16 mouse cellular contexts compared by ENCODE assay signal in the genomic region with DNA sequence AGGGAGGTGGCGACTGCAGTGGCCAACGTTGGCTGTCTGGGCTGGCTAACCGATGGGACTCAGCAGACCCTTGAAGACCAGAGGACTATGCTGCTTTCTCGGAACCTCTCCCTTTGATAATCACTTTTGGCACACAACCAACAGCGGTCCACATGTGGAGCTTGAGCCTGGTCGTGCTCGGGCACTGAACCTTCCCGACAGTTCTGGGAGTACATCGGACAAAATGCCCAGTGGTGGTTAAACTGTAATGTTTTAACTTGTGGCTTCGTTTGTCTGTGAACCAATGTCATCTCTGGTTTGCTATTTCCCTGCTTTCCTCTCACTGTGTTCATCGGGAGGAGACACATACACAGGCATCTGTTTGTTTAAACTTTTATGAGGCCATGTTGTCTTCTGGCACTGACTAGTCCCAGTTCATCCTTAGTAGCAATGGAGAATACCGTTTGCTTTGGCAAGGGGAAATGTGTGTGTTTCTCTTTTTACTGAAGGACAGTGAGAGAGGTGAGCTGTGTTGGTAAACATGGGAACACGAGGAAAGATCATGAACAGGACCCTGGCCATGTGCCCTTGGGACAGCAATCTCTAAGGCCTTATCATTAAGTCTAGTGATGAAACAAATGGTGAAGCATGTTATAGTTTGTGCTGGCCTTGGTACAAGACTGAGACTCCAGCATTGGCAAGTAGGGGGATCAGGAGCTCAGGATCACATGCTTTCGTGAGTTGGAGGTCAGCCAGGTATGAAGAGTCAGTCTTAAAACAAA.
DNase-seq lines count a peak whose midpoint lies in the region; ATAC-seq and TF ChIP-seq lines count a peak whose summit lies in the region.
"Had no signal": no experiment of that assay in that cellular context is flagged by ENCODE, and none has a peak within 500 bp of the region (broad histone marks: within the 10 kb centered on the region; RNA-seq: fewer than 3 reads in every experiment).

No protein-coding gene starts in this region.

- TF ChIP-seq EP300 in heart, postnatal 0 days (IDR thresholded peaks at IDR 0.05; ENCODE audit: low read depth): 0 out of 2 replicates have a peak, but pooled peaks have one; percentile 29

- peak; percentile 87 for ATAC-seq in heart, postnatal 0 days (ENCODE audit: insufficient read depth, low read depth)
- ATAC-seq: CD4-positive, CD25-positive, alpha-beta regulatory T cell, adult 4 months had no signal

- H3K4me2 ChIP-seq in heart, postnatal 0 days (ENCODE audit: low read depth, low read length): no peak overlapping the region
- H3K4me2 ChIP-seq: embryonic facial prominence, embryonic 15.5 days; limb, embryonic 12.5 days had no signal

- DNase-seq in heart, adult 11 months: peak; percentile 88
- no peak for DNase-seq in heart, embryonic 10.5 days (ENCODE audit: low spot score)
- DNase-seq in NIH3T3 (ENCODE audit: low read depth): peak; percentile 55
- peak; percentile 65 for DNase-seq in heart, postnatal 0 days (ENCODE audit: low spot score)
- peak; percentile 80 to 91 for DNase-seq in kidney, postnatal 25 days
- no peak for DNase-seq in layer of hippocampus, adult 2 months (ENCODE audit: low spot score in 2 of 2)
- DNase-seq in left cerebral cortex, postnatal 10 days (ENCODE audit: extremely low spot score in 1 of 2, low spot score in 2 of 2): no peak
- no peak for DNase-seq in cerebellum, adult 2 months
- DNase-seq: cerebellum, adult 9-10 months; retina, postnatal 1 day; thymus, adult 2 months had no signal

- intact Hi-C loops in left cerebral cortex, postnatal 10 days (cut with DNase I): no loop called here

- TF ChIP-seq CTCF in heart, postnatal 0 days (IDR thresholded peaks at IDR 0.05; ENCODE audit: low read depth): no peak
- no peak for TF ChIP-seq CTCF in layer of hippocampus, adult 2 months (conservative IDR thresholded peaks at IDR 0.05)
- TF ChIP-seq CTCF in cerebellum, adult 2 months (IDR thresholded peaks at IDR 0.05; ENCODE audit: borderline replicate concordance, insufficient read depth, low read depth, low read length): no peak

- H3K4me3 ChIP-seq in heart, embryonic 10.5 days: no peak overlapping the region
- no peak overlapping the region for H3K4me3 ChIP-seq in heart, postnatal 0 days (ENCODE audit: low read depth, low read length)
- no peak overlapping the region for H3K4me3 ChIP-seq in layer of hippocampus, adult 2 months
- no peak overlapping the region for H3K4me3 ChIP-seq in cerebellum, adult 2 months (replicated peaks; ENCODE audit: insufficient read depth, low read depth, low read length)
- H3K4me3 ChIP-seq: embryonic facial prominence, embryonic 15.5 days; limb, embryonic 12.5 days; megakaryocyte, embryonic 14.5 days; myocyte had no signal

- no peaks in the 10 kb centered on the region for H3K36me3 ChIP-seq in heart, embryonic 10.5 days
- no peaks in the 10 kb centered on the region for H3K36me3 ChIP-seq in heart, postnatal 0 days (replicated peaks; ENCODE audit: control insufficient read depth, insufficient read depth, low read length)
- H3K36me3 ChIP-seq: embryonic facial prominence, embryonic 15.5 days; limb, embryonic 12.5 days had no signal

- no peaks in the 10 kb centered on the region for H3K4me1 ChIP-seq in heart, embryonic 10.5 days
- no peaks in the 10 kb centered on the region for H3K4me1 ChIP-seq in heart, postnatal 0 days (ENCODE audit: control insufficient read depth, insufficient read depth)
- H3K4me1 ChIP-seq in cerebellum, adult 2 months (ENCODE audit: control insufficient read depth, insufficient read depth, low read length): no peaks in the 10 kb centered on the region
- H3K4me1 ChIP-seq: embryonic facial prominence, embryonic 15.5 days; limb, embryonic 12.5 days; megakaryocyte, embryonic 14.5 days had no signal

- no peak overlapping the region for H3K27ac ChIP-seq in heart, embryonic 10.5 days
- H3K27ac ChIP-seq in heart, postnatal 0 days (ENCODE audit: low read depth): peak overlapping the region; percentile 68
- H3K27ac ChIP-seq in layer of hippocampus, adult 2 months: no peak overlapping the region
- no peak overlapping the region for H3K27ac ChIP-seq in cerebellum, adult 2 months (ENCODE audit: insufficient read depth, low read length)
- H3K27ac ChIP-seq: embryonic facial prominence, embryonic 15.5 days; limb, embryonic 12.5 days had no signal

- TF ChIP-seq POLR2A in cerebellum, adult 2 months (IDR thresholded peaks at IDR 0.05; ENCODE audit: borderline replicate concordance, insufficient read depth, low read length): no peak

- H3K9me3 ChIP-seq in heart, embryonic 10.5 days: no peaks in the 10 kb centered on the region
- no peaks in the 10 kb centered on the region for H3K9me3 ChIP-seq in heart, postnatal 0 days (replicated peaks; ENCODE audit: control insufficient read depth, low read length)
- H3K9me3 ChIP-seq: embryonic facial prominence, embryonic 15.5 days; limb, embryonic 12.5 days had no signal

- 80% methylated on average over 14 of the region's 14 CpGs for WGBS in heart, embryonic 10.5 days
- 30% methylated on average over 14 of the region's 14 CpGs for WGBS in heart, postnatal 0 days
- 40% methylated on average over 14 of the region's 14 CpGs for WGBS in cerebellum, adult 2 months

- H3K27me3 ChIP-seq in heart, embryonic 10.5 days (ENCODE audit: insufficient read depth, poor library complexity, severe bottlenecking): no peaks in the 10 kb centered on the region
- no peaks in the 10 kb centered on the region for H3K27me3 ChIP-seq in heart, postnatal 0 days (ENCODE audit: control insufficient read depth, insufficient read depth, low read length)
- no peaks in the 10 kb centered on the region for H3K27me3 ChIP-seq in cerebellum, adult 2 months (ENCODE audit: control insufficient read depth, insufficient read depth, low read length)
- H3K27me3 ChIP-seq: embryonic facial prominence, embryonic 15.5 days; limb, embryonic 12.5 days; megakaryocyte, embryonic 14.5 days had no signal

- H3K9ac ChIP-seq in heart, postnatal 0 days (replicated peaks; ENCODE audit: low read depth, low read length): no peak overlapping the region
- H3K9ac ChIP-seq: embryonic facial prominence, embryonic 15.5 days; limb, embryonic 12.5 days had no signal

Comparison
In these comparisons a context has a peak if more than half of its experiments do, and no peak if none do; other contexts are left out.
1. DNase-seq: peak in heart, adult 11 months (single experiment), NIH3T3 (single experiment), heart, postnatal 0 days (single experiment) and kidney, postnatal 25 days (2 of 2); none in heart, embryonic 10.5 days (single experiment), layer of hippocampus, adult 2 months (0 of 2), left cerebral cortex, postnatal 10 days (0 of 2) and cerebellum, adult 2 months (0 of 2).